Mouse (Mus musculus): ENCODE measurements around the gene Klf9.
"Not testable (repeated sequence)": the region's sequence is repeated elsewhere in the genome, so short reads cannot be mapped to it uniquely, and the experiment has no call there.

Klf9 gene

DNA sequence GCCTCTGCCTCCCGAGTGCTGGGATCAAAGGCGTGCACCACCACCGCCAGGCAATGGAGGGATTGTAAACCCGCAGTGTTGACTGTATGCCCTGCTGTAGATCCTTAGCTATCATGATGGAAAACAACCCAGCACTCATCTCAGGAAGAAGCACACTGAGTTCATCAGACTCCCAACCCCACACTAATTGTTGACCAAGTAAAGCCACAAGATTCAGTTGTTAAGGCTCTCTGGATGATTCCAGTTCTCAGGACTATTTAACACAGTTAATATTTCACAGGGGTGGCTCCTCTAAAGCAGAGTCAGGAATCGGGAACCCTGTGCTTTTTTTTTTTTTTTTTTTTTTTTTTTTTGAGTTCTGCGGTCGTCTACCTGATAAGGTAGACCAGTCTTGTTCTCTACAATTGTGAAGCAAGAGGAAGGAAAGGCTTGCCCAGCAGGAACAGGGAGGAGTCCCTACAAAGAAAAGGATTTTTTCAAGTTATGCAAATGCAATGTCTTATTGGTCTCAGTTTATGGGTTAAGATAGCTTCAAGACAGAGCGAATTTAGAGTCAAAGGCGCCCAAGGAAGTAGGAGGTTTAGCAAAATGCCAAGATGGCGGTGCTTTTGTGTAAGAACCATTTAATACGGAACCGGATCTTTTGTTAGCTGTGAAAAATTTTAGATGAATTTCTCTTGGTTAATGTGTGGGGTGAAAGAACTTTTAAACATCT lies 1.1 kb upstream of the Klf9 start:
- DNase-seq (ENCODE audit: low read depth, low spot score): no peak

GRCm38 (mm10) chr19:23141391-23142281 lies 610 bp downstream of the Klf9 start:
- DNase-seq (ENCODE audit: low read depth, low spot score): peak; percentile 68

DNA sequence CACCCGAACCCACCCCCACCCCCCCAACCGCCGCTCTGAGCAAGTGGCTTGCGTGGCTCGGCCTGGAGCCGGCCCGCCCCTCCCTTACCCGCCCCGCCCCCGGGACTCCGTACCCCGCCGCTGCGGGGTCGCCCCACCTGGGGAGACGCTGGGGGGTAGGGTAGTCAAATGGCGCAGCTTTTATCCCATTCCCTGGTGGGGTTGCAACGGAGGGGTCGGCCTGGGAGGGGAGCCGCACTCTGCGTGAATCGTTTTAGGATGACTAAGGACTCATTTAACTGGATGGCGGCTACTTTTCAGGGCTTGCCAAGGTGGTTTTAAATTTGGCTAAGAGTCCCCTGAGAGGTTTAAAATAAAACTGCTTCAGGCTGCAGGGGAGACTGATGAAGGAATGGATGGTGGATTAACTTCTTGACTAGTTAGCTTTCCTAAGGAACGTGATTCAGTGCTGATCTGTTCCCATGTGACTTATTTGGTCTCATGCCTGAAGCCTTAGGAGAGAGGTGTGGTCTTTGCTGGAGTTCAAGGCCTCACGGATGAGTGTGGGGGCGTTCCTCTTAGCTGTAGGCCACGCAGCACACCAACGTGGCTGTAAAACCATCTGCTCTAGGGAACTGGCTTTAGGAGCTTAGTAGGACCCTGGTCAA lies 1.5 kb downstream of the Klf9 start:
- DNase-seq (ENCODE audit: low read depth, low spot score): peak; percentile 37

GRCm38 (mm10) chr19:23143074-23143445 lies 2.0 kb downstream of the Klf9 start:
- no peak for DNase-seq (ENCODE audit: low read depth, low spot score)

GRCm38 (mm10) chr19:23143541-23143940 lies 2.5 kb downstream of the Klf9 start:
- DNase-seq (ENCODE audit: low read depth, low spot score): no peak

DNA sequence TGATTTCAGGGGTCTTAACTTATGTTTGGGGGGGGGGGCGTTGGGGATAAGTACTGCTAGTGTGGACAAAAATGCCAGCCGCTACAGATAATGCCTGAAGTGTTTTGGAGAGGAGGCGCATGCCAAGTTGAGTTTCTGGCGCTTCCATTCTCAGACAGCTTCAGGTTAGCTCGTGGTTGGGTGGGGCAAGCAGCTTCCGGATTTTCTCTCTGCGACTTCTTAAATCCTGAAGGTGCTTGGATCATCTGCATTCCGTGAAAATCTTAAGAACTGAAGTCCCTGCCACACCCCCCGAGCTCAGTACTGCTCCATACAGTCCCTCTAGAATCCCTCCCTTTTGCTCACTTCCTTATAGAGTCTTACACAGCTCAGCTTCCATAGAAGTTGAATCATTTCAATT lies 3.0 kb downstream of the Klf9 start:
- no peak for DNase-seq (ENCODE audit: low read depth, low spot score)

GRCm38 (mm10) chr19:23145146-23145545 lies 4.1 kb downstream of the Klf9 start:
- no peak for DNase-seq (ENCODE audit: low read depth, low spot score)

DNA sequence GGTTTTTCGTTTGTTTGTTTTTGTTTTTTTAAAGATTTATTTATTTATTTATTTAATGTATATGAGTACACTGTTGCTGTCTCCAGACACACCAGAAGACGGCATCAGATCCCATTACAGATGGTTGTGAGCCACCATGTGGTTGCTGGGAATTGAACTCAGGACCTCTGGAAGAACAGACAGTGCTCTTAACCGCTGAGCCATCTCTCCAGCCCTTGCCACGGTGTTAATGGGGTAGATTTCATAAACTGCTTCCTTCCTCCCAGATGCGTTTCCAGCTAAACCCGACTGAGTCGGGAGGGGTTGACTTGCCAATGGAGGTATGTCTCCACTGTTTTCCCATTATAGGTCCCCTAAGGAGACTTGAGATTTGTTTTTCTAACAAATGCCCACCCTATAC lies 4.5 kb downstream of the Klf9 start:
- not testable (repeated sequence) for DNase-seq (ENCODE audit: low read depth, low spot score)

DNA sequence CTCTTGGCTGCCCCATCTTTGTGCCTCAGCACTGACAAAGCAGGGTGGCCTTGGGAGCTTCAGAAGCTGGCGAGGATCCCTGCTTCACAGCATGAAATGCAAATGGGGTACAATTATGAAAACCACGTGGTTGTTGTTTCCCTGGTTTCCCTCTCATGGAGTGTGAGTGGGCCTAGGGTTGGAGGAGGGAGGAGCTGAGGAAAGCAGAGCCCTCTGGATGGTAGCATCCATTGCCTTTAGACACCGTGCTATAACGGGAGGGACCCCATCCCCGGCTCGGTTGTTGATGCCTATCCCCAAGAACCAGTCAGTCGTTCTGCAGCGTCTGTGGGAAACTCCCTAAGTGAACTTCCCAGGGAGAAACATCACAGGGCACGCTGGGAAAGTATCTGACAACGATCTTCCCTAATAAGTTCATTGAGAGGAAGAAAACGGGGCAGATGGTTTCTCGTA lies 5.4 kb downstream of the Klf9 start:
- no peak for DNase-seq (ENCODE audit: low read depth, low spot score)

GRCm38 (mm10) chr19:23147026-23147966 lies 6.3 kb downstream of the Klf9 start:
- DNase-seq (ENCODE audit: low read depth, low spot score): no peak

DNA sequence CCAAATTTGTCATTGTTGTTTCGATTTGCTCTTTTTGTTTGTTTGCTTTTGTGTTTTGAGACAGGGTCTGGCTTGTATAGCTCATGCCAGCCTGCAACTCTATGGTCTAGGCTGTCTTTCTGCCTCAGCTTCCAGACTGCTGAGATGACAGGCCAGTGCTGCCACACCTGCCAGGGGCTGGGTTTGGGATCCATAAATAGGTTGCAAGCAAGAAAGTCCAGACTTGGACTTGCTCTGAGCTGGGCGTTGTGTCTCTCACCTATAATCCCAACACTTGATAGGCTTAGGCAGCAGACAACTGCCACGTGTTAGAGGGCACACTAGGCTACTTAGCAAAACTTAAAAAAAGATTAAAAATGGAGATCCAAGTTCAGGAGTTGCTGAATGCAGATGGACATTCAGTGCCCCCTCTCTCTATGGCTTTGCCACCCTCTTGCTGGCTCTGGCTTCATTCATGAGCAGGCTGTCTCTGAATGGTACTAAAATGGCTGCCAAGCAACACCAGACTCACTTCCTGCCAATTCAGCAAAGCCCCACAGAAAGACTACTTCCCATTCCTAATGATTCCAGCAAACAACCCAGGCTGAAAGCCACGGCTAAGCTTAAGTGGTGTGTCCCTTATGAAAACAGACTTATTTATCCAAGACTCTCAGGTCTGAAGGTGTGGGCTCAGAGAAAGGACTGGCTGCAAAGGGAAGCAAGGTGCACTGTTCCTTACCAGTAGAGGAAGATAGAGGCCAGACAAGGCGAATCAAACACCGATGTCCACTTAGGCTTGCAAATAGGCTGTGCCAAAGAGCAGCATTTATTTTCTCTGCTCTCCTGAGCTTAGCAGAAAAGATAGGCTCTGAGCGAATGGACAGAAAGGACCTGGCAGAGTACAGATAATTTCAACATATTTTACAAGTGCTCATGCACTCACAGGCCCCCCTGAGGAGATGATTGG lies 8.7 kb downstream of the Klf9 start:
- DNase-seq (ENCODE audit: low read depth, low spot score): peak; percentile 24

GRCm38 (mm10) chr19:23150556-23151265 lies 9.7 kb downstream of the Klf9 start:
- DNase-seq (ENCODE audit: low read depth, low spot score): no peak

DNA sequence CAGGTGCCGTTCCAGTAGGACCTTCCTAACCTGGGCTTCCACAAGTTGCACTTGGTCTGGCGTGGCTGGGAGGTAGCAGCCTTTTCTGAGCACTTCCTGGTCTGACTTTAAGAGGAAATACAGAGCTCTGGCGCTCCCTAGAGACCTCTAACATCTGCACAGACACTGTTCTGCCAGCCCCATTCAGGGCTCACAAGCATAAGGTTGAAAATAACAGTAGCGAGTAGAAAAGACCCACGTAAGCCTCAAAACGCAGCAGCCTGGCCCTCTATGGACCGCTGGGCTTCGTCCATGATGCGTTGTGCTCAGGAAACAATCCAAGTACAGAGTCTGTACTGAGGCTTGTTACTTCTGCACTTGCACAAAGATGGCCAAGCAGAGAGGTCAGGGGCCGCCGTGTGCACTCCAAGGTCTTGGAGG lies 10.6 kb downstream of the Klf9 start:
- peak; percentile 85 for DNase-seq (ENCODE audit: low read depth, low spot score)

DNA sequence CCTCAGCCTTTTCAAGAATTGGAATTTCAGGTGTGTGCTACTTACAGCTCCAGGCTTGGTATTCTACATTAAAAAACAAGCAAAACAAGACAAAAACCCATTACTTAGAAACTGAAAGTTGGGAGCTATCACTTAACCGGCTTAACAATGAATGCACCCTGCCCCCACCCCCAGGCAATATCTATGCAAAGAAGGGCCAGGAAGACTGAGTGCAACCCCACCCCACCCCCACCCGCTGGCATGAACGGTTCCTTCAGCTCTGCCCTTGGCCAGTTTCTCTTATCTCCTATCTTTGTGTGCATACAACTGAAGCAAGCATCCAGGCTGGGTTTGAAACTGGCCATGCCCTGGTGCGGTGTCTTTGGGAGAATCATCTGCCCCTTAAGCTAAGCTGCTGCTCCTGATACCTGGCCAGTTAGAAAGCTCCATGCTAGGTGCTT lies 11.2 kb downstream of the Klf9 start:
- peak; percentile 44 for DNase-seq (ENCODE audit: low read depth, low spot score)

- no peak for DNase-seq (ENCODE audit: low read depth, low spot score)
Observed at GRCm38 (mm10) chr19:23152771-23153605, 12.0 kb downstream of the Klf9 start.

GRCm38 (mm10) chr19:23153606-23154127 lies 12.6 kb downstream of the Klf9 start:
- DNase-seq (ENCODE audit: low read depth, low spot score): no peak

- no peak for DNase-seq (ENCODE audit: low read depth, low spot score)
Observed at GRCm38 (mm10) chr19:23159780-23160395, 18.9 kb downstream of the Klf9 start.

GRCm38 (mm10) chr19:23162387-23162809 lies 21.4 kb downstream of the Klf9 start:
- DNase-seq (ENCODE audit: low read depth, low spot score): no peak
